Mouse (Mus musculus) splenic B cell, adult 2 months (primary cell): ENCODE results near the gene Klhl29.

Source experiments
- DNase-seq: peaks from one replicate; pipeline ENCODE4 v3.0.0-alpha.2; 2011; ENCODE audit warnings: low read depth, low spot score
- H3K27me3 ChIP-seq: 2 replicates; pipeline ENCODE4 v1.6.1; 2012; ENCODE audit warnings: mild to moderate bottlenecking, low read length, moderate library complexity, mixed read lengths; ENCODE audit not compliant: control insufficient read depth, poor library complexity, insufficient read depth, severe bottlenecking
- H3K36me3 ChIP-seq: 2 replicates; pipeline ENCODE4 v1.6.1; 2012; ENCODE audit warnings: mild to moderate bottlenecking, low read length, moderate library complexity, mixed read lengths; ENCODE audit not compliant: control insufficient read depth, poor library complexity, insufficient read depth, severe bottlenecking

Gene Klhl29

GRCm38 (mm10) chr12:5266773-5267172, 108.7 kb downstream of the Klhl29 start:
- Histone ChIP-seq H3K27me3 (no peaks in the 10 kb centered on the region), H3K36me3 (no peaks in the 10 kb centered on the region)
- no peak for DNase-seq

DNA sequence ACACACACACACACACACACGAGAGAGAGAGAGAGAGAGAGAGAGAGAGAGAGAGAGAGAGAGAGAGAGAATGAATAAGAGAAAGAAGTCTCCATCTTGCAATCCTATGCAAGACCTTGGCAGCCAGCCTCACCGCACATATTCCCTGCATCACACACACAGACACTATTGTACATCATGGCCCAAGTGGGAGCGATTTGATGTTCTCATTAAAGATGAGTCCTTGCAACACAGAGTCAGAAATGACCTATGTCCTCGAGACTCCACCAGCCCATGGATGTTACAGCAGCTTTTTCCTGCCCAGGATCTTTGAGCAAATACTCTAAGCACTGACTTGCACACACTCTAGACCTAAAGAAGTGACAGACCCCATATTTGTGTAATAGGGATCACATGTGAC, 114.0 kb downstream of the Klhl29 start:
- H3K27me3 ChIP-seq: no peaks in the 10 kb centered on the region
- no peaks in the 10 kb centered on the region for H3K36me3 ChIP-seq
- no peak for DNase-seq

DNA sequence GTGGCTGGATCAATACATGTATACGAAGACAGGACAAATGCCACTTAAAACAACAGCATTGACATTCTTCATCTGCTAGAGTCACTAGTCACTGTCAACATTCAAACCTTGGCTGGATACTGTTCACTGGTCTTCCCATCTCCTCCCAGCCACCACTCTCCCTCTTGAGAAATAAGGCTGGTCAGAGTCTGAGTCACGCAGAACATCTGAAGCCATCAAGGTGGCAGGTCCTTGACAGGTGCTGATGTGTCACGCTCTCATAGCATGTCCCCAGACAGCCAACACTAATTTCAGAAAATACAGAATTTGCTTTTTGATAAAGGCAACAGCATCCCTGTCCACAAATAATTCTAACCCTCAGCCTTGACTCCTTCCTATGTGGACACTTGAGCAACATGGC, 116.7 kb downstream of the Klhl29 start:
- Histone ChIP-seq H3K36me3 (no peaks in the 10 kb centered on the region), H3K27me3 (no peaks in the 10 kb centered on the region)
- no peak for DNase-seq

DNA sequence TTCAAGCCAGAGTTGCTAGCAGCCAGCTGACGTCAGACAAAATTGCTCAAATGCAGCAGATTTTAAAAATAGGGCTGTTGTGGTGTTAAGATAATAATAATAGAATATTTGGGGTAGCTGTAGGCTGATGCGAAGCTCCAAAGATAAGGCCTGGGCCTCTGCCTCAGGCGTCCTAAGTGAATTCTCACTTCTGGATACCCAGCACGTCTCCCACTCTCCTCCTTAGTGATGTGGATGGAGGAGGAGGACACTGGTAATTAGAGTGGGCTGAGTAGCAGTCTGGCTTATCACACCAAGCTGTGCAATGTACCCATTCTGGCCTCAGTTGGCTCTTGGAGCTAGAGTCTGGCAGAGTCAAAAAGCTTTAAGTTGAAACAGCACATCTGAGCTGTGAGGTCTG, 118.3 kb downstream of the Klhl29 start:
- H3K36me3 ChIP-seq: no peaks in the 10 kb centered on the region
- no peaks in the 10 kb centered on the region for H3K27me3 ChIP-seq
- no peak for DNase-seq

DNA sequence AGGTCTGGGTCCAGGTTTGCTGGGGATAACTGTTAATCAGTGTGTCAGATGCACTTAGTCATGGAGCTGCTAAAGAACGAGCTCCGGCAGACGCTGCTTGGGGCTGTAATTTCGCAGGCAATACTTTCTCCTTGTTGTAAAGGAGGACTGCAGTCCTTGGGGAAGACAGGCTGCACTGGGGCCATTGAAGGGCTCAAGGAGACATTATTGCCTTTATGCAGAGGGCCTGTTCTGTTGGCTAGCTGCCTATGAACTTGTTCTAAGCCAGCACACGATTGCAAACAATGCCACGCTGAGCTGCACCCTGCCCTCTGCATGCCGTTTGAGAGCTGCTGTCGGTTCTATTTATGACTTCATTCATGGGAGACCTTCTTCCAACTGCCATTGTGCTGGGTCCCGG, 120.4 kb downstream of the Klhl29 start:
- H3K36me3 ChIP-seq: no peaks in the 10 kb centered on the region
- H3K27me3 ChIP-seq: no peaks in the 10 kb centered on the region
- DNase-seq: no peak

DNA sequence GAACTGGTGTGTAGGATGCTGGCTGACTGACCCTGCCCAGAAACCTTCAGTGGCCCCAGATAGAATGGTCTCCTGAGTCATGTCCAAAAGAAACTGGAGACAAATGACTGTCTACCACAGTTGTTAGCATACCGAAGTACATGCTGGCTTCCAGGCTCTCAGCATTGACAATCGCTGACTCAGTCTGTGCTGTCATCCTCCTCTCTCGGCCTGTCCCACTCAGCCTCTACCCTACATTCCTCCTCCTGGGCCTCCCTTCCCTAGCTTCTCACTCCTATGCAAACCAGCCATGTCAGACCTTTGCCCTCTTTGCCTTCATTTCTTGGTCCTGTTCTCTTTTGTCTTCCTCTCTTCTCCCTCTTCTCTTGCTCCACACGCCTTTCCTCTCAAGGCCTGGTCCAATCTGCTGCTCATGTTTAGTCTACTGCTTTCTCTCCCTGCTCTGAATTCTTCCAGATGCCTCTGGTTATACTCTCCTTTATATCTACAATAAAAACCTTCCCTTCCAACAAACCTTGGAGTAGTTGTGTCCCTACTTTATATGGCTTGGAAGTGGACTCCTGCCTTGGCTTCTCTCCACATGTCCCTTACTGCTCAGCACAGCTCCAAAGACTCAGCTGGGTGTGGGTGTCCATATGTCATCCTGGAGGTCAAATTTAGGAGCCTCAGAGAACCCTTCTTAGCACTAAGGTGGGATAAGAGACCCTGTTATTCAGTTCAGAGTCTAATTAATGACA, 121.1 kb downstream of the Klhl29 start:
- no peaks in the 10 kb centered on the region for H3K36me3 ChIP-seq
- no peaks in the 10 kb centered on the region for H3K27me3 ChIP-seq
- no peak for DNase-seq

- Histone ChIP-seq H3K36me3 (no peaks in the 10 kb centered on the region), H3K27me3 (no peaks in the 10 kb centered on the region)
- DNase-seq: no peak
These were observed 122.0 kb downstream of the Klhl29 start for GRCm38 (mm10) chr12:5253289-5254005.

GRCm38 (mm10) chr12:5252569-5252968, 122.9 kb downstream of the Klhl29 start:
- H3K27me3 ChIP-seq: no peaks in the 10 kb centered on the region
- no peaks in the 10 kb centered on the region for H3K36me3 ChIP-seq
- no peak for DNase-seq

GRCm38 (mm10) chr12:5250042-5250441, 125.4 kb downstream of the Klhl29 start:
- no peak for DNase-seq
- Histone ChIP-seq H3K36me3 (no peaks in the 10 kb centered on the region), H3K27me3 (no peaks in the 10 kb centered on the region)

GRCm38 (mm10) chr12:5249068-5249467, 126.4 kb downstream of the Klhl29 start:
- no peaks in the 10 kb centered on the region for H3K36me3 ChIP-seq
- no peak for DNase-seq

GRCm38 (mm10) chr12:5247505-5247904, 128.0 kb downstream of the Klhl29 start:
- Histone ChIP-seq H3K36me3 (no peaks in the 10 kb centered on the region), H3K27me3 (no peaks in the 10 kb centered on the region)
- no peak for DNase-seq

More at GRCm38 (mm10) chr12:5249068-5249467, 126.4 kb downstream of the Klhl29 start:
- no peaks in the 10 kb centered on the region for H3K27me3 ChIP-seq

DNA sequence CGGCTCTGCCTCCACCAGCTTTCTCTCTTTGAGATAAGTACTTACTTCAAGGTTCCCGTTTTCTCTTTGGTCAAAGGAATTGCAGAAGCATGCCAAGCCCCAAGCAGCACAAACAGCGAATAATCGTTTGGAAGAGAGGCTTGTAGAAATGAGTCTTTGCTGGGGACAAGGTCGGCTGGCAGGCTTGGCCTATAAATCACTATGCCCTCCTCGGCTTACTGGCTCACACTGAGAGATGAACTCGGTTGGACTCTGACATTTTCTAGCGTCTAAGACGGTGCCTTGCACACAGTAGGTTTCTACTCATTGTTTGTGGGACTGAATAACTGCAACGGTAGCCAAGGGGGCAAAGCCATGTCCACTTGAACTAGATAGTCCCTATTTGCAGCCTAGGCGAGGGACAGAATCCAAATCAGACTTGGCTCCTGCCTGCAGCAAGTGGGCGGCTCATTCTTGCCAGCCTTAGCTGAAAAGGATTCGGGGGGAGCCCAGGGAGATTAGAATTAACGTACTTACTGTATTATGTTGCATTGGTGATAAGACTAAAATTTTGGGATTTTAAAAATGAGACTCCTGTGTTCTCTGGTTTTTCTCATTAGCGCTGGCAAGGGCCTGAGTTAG, 128.7 kb downstream of the Klhl29 start:
- no peaks in the 10 kb centered on the region for H3K36me3 ChIP-seq
- DNase-seq: no peak
- no peaks in the 10 kb centered on the region for H3K27me3 ChIP-seq

GRCm38 (mm10) chr12:5246193-5246621, 129.3 kb downstream of the Klhl29 start:
- DNase-seq: no peak
- Histone ChIP-seq H3K27me3 (no peaks in the 10 kb centered on the region), H3K36me3 (no peaks in the 10 kb centered on the region)

DNA sequence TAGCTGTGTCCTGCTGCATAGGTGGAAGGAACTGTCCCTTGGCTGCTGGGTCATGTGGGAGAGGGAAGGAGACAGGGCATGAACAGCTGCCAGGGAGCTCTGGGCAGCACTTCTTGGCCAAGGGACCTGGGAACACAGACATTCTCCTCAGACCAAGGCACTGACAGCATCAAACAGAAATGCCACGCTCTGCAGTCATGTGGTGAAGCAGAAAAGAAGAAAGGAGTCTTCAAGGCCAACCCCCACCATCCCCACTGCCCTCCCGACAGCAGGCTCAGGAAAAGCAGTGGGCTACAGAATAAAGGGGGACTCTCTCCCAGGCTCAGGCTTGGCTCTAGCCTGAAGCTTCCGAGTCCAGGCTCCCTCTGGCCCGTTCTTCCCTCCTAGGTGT, 130.3 kb downstream of the Klhl29 start:
- Histone ChIP-seq H3K27me3 (no peaks in the 10 kb centered on the region), H3K36me3 (no peaks in the 10 kb centered on the region)
- DNase-seq: no peak
